Mouse (Mus musculus): Measurements from ENCODE around the gene Efhd1.

The Efhd1 gene

DNA sequence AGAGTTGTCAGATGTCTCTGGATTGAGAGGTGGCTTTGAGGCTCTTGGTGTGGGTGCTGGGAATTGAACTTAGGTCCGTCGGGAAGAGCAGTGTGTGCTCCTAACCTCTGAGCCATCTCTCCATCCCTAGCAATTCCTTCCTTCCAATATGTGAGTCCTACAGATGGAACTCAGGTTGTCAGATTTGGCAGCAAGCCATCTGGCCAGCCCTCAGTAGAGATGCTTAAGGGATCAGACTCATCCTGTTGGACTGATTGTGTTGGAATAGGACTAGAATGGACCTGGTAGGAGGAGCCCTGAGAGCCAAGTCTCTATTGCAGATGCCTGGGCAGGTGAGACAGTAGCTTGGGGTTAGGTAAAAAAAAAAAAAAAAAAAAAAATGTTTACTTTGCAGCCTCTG, 37.8 kb downstream of the Efhd1 start:
- no peak for DNase-seq (ENCODE audit: extremely low spot score, low spot score)

DNA sequence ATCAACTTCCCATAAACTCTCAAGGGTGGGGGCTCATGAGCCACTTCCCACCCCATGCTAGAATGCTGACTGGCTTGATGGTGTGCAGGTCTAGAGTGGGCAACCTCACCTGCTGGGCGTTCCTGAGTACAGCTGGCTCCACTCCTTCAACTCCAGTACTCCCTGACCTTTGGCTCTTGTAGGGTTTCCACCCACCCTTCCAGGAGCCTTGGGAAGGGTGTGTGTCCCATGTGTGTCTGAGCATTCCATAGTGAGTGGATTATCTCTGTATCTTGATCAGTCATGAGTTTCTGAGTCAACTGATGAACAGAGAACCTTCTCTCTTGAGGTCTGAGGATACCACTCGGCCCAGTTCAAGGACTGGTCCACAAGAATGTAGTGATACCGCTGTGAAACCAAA, 44.8 kb downstream of the Efhd1 start:
- no peak for DNase-seq (ENCODE audit: extremely low spot score, low spot score)

DNA sequence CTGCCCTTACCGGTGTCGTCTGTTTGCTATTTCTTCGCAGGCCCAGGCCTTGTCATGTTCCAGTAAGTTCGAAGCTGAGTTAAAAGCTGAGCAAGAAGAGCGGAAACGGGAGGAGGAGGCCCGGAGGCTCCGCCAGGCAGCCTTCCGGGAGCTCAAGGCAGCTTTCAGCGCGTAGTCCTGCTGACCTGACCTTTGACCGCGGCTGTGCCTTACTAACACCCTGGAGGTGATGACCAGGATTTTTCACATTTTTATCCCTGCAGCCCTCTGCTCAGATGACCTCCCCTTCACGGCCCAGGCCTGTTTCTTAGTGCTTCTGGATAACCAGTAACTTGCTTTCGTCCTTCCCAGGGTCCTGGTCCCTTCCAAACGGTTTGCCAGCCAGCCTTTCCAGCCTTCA, 45.5 kb downstream of the Efhd1 start:
- no peak for DNase-seq (ENCODE audit: extremely low spot score, low spot score)

DNA sequence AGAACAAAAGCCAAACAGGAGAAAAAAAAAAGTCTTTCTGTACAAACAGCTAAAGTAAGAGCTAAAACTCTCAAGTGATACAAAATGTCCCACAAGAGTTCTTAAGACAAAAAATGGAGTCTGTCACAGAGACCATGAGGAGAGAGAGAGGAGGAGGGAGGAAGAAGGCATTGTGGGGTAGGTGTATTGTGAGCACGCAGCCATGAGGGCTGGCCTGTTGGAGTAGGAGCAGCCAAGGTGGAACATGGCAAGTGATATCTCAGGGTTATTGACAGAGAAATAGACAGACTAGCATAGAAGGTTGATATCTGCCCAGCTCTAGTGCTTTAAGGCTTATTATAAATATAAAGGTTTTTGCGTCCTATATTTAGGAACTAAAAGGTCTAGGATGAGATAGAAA, 48.5 kb downstream of the Efhd1 start:
- DNase-seq (ENCODE audit: extremely low spot score, low spot score): no peak

DNA sequence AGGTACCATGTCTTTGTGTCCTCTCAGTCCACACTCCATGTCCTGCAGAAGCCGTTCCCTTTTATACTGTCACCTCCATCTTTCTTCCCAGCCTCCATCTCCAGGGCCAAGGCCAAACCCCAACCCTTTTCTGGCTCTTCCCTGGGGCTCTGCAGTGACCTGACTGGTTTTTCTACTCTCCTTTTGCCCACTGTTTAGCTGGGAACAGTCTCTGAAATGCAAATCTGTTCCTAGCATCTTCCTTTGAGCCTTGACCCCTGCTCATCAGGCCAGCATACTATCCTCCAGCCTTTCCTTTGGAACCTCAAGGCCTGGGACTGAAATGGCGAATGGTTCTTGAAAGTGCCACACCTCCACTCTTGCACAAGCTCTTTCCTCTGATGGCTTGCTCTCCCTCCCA, 49.0 kb downstream of the Efhd1 start:
- no peak for DNase-seq (ENCODE audit: extremely low spot score, low spot score)

GRCm38 (mm10) chr1:87313843-87314570, 49.8 kb downstream of the Efhd1 start:
- no peak for DNase-seq (ENCODE audit: extremely low spot score, low spot score)

- no peak for DNase-seq (ENCODE audit: extremely low spot score, low spot score)
Observed at GRCm38 (mm10) chr1:87315431-87315830, 51.3 kb downstream of the Efhd1 start.

- no peak for DNase-seq (ENCODE audit: extremely low spot score, low spot score)
Observed at GRCm38 (mm10) chr1:87315894-87316293, 51.7 kb downstream of the Efhd1 start.

DNA sequence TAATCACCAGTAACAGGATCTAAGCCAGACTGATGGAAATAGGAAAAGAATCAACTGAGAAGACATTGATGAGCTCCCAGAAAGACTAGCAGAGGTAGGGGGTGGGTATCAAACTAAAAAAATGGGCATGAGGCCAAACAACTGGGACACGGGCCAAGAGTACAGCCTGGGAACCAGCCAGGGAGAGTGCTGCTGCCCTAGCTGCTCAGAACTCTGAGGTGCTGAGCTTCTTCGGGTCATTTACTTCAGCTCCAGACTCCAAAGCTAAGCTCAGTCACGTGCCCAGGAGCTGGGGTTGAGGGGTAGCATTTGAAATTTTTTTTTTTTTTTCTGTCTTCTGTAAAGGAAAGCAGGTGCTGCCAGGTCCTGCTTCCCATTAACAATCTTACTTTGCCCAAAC, 52.5 kb downstream of the Efhd1 start:
- DNase-seq (ENCODE audit: extremely low spot score, low spot score): no peak

- no peak for DNase-seq (ENCODE audit: extremely low spot score, low spot score)
Observed at GRCm38 (mm10) chr1:87321071-87321470, 56.9 kb downstream of the Efhd1 start.

DNA sequence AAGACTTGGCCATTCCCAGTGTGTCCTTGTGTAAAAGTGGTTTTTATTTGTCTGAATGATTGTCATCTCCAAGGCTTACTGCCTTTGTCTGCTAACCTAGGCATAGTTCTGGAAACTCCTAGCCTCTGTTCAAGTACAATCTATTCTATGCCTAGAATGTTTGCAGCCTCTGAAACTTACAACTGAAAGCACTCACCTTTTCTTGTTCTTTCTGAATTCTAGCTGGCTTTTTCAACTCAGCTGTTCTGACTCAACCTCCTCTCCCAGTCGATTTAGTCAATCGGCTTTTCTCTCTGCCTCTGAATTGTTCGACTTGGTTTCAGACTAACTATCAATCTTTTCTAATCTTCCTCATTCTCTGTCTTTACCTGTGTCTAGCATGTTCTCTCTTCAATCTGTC, 58.6 kb downstream of the Efhd1 start:
- DNase-seq (ENCODE audit: extremely low spot score, low spot score): no peak

GRCm38 (mm10) chr1:87324649-87325048, 60.5 kb downstream of the Efhd1 start:
- no peak for DNase-seq (ENCODE audit: extremely low spot score, low spot score)

DNA sequence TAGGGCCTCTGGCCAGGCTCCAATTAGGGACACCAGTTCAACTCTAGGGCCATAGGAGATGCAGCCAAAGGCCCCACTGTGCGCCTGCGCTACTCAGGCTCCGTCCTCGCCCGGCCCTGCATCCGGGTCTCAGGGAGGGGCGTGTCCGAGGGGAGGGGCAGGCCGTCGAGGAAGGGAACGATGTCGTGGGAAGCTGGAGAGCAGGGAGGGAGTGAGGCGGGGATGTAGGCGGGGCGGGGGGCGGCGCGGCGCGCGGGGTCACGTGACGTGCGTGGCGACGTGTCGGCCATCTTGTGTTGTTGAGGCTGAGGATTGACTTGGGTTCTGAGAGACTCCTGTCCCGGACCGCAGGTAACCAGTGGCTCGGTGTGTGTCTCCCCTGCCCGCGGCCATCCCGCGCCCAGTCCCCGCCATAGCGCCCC, 62.6 kb downstream of the Efhd1 start, which contains the start of gene Gigyf2:
TSS of gene Gigyf2 (plus strand) at position 257 of the 422 bp plus-strand sequence.
- DNase-seq (ENCODE audit: extremely low spot score, low spot score): peak; percentile 100

- no peak for DNase-seq (ENCODE audit: extremely low spot score, low spot score)
Observed at GRCm38 (mm10) chr1:87327165-87327861, 63.1 kb downstream of the Efhd1 start.

- DNase-seq (ENCODE audit: extremely low spot score, low spot score): no peak
Observed at GRCm38 (mm10) chr1:87331774-87332173, 67.6 kb downstream of the Efhd1 start.

- no peak for DNase-seq (ENCODE audit: extremely low spot score, low spot score)
Observed at GRCm38 (mm10) chr1:87350576-87350975, 86.4 kb downstream of the Efhd1 start.

DNA sequence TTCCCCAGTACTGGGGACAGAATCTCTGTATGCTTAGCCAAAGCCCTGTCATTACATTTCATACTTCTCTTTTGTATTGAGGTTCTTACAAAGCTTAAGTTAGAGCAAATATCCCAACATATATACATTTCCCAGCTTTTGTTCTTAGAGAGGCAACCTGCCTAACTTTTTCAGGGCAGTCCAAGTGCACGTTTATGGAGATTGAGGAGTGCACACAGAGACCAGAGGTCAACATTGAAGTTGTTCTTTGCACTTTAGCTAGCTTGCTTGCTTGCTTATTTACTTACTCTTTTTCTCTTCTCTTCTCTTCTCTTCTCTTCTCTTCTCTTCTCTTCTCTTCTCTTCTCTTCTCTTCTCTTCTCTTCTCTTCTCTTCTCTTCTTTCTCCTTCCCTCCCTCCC, 96.1 kb downstream of the Efhd1 start:
- DNase-seq (ENCODE audit: extremely low spot score, low spot score): no peak

All from neural tube, embryonic 10.5 days (tissue).